Mouse (Mus musculus) hindbrain, embryonic 11.5 days (tissue): Measurements from ENCODE around the gene Scp2. TPM values are rescaled to one million over a fixed set of nuclear protein-coding genes. Genes with fewer than 3 reads are reported as not detected.
A peak's percentile ranks its signal among the peaks of the same experiment; 100 is the strongest.
"Not testable (repeated sequence)": the region's sequence is repeated elsewhere in the genome, so short reads cannot be mapped to it uniquely, and the experiment has no call there.

ENCODE experiments used
- ATAC-seq: fragments of 200-750 bp; cut with Nextera tagmentation; 2 replicates; pipeline ENCODE4 v1.8.0; 2017; ENCODE audit warnings: mild to moderate bottlenecking, moderate TSS enrichment, moderate library complexity; ENCODE audit not compliant: low FRiP score
- DNase-seq: peaks from one replicate; pipeline ENCODE4 v3.0.0-alpha.2; 2015; ENCODE audit warnings: low spot score
- H3K27ac ChIP-seq: fragments of 300-500 bp; sonication (generic); 2 replicates; pipeline ENCODE4 v1.5.1; 2014; ENCODE audit warnings: mild to moderate bottlenecking, low read depth, low read length
- H3K27me3 ChIP-seq: fragments of 300-500 bp; sonication (generic); 2 replicates; pipeline ENCODE4 v1.6.1; 2014; ENCODE audit warnings: mild to moderate bottlenecking, low read length, moderate library complexity, mixed read lengths; ENCODE audit not compliant: control insufficient read depth, insufficient read depth
- H3K36me3 ChIP-seq: fragments of 300-500 bp; sonication (generic); 2 replicates; pipeline ENCODE4 v1.6.1; 2014; ENCODE audit warnings: mild to moderate bottlenecking, low read length, moderate library complexity, mixed read lengths; ENCODE audit not compliant: control insufficient read depth, insufficient read depth
- H3K4me1 ChIP-seq: fragments of 300-500 bp; sonication (generic); replicated peaks from 2 replicates; pipeline ENCODE4 v1.6.1; 2014; ENCODE audit warnings: low read length, mixed read lengths; ENCODE audit not compliant: control insufficient read depth, insufficient read depth
- H3K4me2 ChIP-seq: fragments of 300-500 bp; sonication (generic); replicated peaks from 2 replicates; pipeline ENCODE4 v1.6.1; 2014; ENCODE audit warnings: mild to moderate bottlenecking, low read depth, low read length
- H3K4me3 ChIP-seq: fragments of 300-500 bp; sonication (generic); 2 replicates; pipeline ENCODE4 v1.5.1; 2014; ENCODE audit warnings: low read depth, low read length
- H3K9ac ChIP-seq: fragments of 300-500 bp; sonication (generic); 2 replicates; pipeline ENCODE4 v1.6.1; 2014; ENCODE audit warnings: low read depth, low read length
- H3K9me3 ChIP-seq: fragments of 300-500 bp; sonication (generic); 2 replicates; pipeline ENCODE4 v1.6.1; 2016; ENCODE audit warnings: low read length; ENCODE audit not compliant: control insufficient read depth
- WGBS: fragments of 180-500 bp; shearing (Covaris S2); extraction: QIAGEN DNeasy Blood & Tissue Kit; methylation state at CpG from one replicate; pipeline ENCODE4 v1.1.7; 2014; 5-methylcytosine and 5-hydroxymethylcytosine counted together
- polyA plus RNA-seq: library from polyadenylated mRNA; unstranded; fragments of >200 nt; fragmentation: Nextera tagmentation; extraction: Ambion mirVana; gene quantifications from 2 replicates; pipeline ENCODE4 v1.2.1, GENCODE M21; 2014

The Scp2 gene
- polyA plus RNA-seq: 207 and 224 TPM in 2 replicates

- H3K4me2 ChIP-seq: no peak within 1 kb of the TSS
- DNase-seq (no peak), ATAC-seq (no peak)
- no peak within 1 kb of the TSS for H3K4me3 ChIP-seq
- H3K27me3 ChIP-seq: no peaks in the 10 kb centered on the region
- H3K9me3 ChIP-seq: no peaks in the 10 kb centered on the region
- H3K27ac ChIP-seq: no peak within 1 kb of the TSS
- H3K36me3 ChIP-seq: no peaks in the 10 kb centered on the region
- no peak within 1 kb of the TSS for H3K9ac ChIP-seq
- 92% methylated on average over 1 of the region's 1 CpGs for WGBS
- no peaks in the 10 kb centered on the region for H3K4me1 ChIP-seq
Observed at GRCm38 (mm10) chr4:108144880-108145279, at the start of gene Scp2. Scp2 (minus strand) TSS chr4:108144998.

GRCm38 (mm10) chr4:108192821-108193323 lies 48.1 kb upstream of the Scp2 start:
- DNase-seq (no peak), ATAC-seq (no peak)
- Histone ChIP-seq H3K9ac (no peak overlapping the region), H3K9me3 (no peaks in the 10 kb centered on the region), H3K27me3 (no peaks in the 10 kb centered on the region), H3K27ac (no peak overlapping the region), H3K4me2 (no peak overlapping the region), H3K36me3 (no peaks in the 10 kb centered on the region), H3K4me1 (no peaks in the 10 kb centered on the region), H3K4me3 (no peak overlapping the region)
- 74% methylated on average over 2 of the region's 2 CpGs for WGBS

- no peak overlapping the region for H3K27ac ChIP-seq
Observed at GRCm38 (mm10) chr4:108182278-108182677, 37.5 kb upstream of the Scp2 start.

DNA sequence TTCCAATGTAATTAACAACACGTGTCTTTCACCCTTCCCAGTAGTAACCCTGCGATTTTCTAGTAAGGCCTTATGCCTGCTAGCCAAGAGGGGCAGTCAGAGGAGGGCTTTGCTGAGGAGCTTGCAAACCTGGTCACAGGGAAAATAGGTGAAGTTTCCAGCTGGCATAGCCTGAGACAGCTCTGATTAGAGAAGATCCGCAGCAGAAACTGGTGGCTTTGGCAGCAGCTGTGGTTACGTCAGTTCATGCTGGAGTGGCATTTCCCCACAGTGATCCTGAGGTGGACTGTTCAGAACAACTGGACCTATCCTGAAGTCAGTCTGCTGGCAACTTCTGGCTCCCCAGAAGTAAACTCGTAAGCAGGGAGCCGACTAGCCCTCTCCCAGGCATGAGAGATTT lies 23.3 kb upstream of the Scp2 start:
- H3K4me3 ChIP-seq: no peak overlapping the region
- no peaks in the 10 kb centered on the region; the same call in 1 of the 2 replicates for H3K27me3 ChIP-seq

More at GRCm38 (mm10) chr4:108182278-108182677, 37.5 kb upstream of the Scp2 start:
- DNase-seq (no peak), ATAC-seq (no peak)
- no peaks in the 10 kb centered on the region for H3K27me3 ChIP-seq
- no peaks in the 10 kb centered on the region for H3K36me3 ChIP-seq
- H3K4me2 ChIP-seq: no peak overlapping the region
- H3K9ac ChIP-seq: no peak overlapping the region
- WGBS: 39% methylated on average over 1 of the region's 1 CpGs
- H3K9me3 ChIP-seq: no peaks in the 10 kb centered on the region
- no peak overlapping the region for H3K4me3 ChIP-seq
- H3K4me1 ChIP-seq: no peaks in the 10 kb centered on the region

DNA sequence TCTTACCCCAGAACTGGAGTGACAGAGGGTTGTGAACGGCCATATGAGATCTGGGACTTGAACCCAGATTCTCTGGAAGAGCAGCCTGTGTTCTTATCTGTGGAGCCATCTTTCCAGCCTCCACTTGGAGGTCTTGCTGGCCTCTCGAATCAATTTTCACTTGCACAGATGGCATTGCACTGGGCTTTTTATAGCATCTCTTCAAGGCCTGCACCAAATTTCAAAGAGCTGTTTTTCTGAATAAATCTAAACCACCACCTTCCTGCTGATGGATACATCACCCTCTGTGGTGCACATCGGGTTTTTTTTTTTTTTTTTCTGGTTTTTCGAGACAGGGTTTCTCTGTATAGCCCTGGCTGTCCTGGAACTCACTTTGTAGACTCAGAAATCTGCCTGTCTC lies 22.1 kb upstream of the Scp2 start:
- DNase-seq (no peak), ATAC-seq (no peak)
- Histone ChIP-seq H3K4me3 (no peak overlapping the region), H3K9ac (no peak overlapping the region), H3K27ac (no peak overlapping the region), H3K4me2 (no peak overlapping the region), H3K9me3 (no peaks in the 10 kb centered on the region), H3K36me3 (no peaks in the 10 kb centered on the region), H3K27me3 (no peaks in the 10 kb centered on the region; the same call in 1 of the 2 replicates), H3K4me1 (no peaks in the 10 kb centered on the region)
- WGBS: 90% methylated on average over 4 of the region's 4 CpGs

More for the DNA sequence above, 23.3 kb upstream of the Scp2 start:
- Histone ChIP-seq H3K36me3 (no peaks in the 10 kb centered on the region), H3K9me3 (no peaks in the 10 kb centered on the region), H3K27ac (no peak overlapping the region), H3K4me2 (no peak overlapping the region), H3K4me1 (no peaks in the 10 kb centered on the region), H3K9ac (no peak overlapping the region)
- 85% methylated on average over 6 of the region's 6 CpGs for WGBS
- ATAC-seq (no peak), DNase-seq (no peak)

DNA sequence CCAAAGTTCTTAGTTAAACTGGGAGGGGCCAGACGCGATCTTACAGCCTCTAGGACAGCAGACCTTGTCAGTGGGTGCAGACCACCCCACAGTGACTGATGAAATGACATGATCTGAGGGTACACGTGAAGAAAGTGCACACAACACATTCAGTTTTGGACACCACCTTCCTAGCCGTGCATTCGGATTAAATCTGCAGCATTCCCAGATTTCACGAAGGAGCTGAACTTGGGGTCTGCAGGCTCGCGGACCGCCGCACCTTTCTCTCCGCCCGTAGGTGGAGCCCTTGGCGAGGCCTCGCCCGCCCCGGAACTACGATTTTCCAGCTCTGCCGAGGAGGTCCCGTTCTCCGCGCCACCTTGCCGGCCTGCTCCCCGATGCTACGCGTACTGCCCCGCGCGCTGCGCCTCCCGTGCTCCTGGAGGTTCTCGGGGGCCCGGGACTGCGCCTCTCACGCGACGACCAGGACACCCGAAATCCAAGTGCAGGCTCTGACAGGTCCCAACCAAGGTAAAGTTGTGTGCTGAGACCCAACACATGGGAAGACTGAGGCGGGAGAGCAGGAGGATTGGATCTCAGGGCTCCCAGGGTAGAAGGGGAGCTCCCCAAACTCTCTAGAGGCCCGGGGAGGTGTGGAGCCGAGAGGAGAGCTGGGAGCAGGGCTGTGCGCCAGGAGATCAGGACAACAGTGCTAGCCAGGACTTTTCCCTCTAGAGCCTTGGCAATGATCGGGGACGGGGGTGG lies 20.5 kb upstream of the Scp2 start, which contains the start of gene Echdc2:
Gene Echdc2, plus strand, starts transcription at position 286 of the 744 bp plus-strand sequence.
- under 1% methylated on average over 43 of the region's 43 CpGs for WGBS
- no peaks in the 10 kb centered on the region for H3K9me3 ChIP-seq
- peak within 1 kb of the TSS; percentile 50 for H3K4me3 ChIP-seq
- peak within 1 kb of the TSS; percentile 94 for H3K4me2 ChIP-seq
- H3K27ac ChIP-seq: no peak within 1 kb of the TSS
- no peaks in the 10 kb centered on the region for H3K36me3 ChIP-seq
- H3K9ac ChIP-seq: peak within 1 kb of the TSS; percentile 60
- DNase-seq: peak; percentile 74
- no peaks in the 10 kb centered on the region; the same call in 1 of the 2 replicates for H3K27me3 ChIP-seq
- peak; percentile 38; the same call in 1 of the 2 replicates for ATAC-seq
- no peaks in the 10 kb centered on the region for H3K4me1 ChIP-seq

DNA sequence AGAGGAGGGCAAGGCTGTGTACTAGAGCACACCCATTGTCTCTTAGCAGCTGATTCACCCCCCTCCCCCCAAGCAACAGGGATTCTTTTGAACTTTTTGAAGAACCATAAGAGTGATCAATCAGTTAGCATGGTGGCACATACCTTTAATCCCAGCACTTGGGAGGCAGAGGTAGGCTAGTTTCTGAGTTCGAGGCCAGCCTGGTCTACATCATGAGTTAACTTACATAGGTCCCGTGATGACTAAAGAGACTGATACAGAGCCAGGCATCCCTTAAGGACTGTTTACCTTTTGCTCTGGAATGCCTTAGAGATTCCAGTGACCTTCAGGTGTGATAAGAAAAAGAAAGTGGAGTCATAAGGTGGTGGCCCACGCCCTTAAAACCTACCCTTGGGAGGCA lies 18.5 kb upstream of the Scp2 start:
- Histone ChIP-seq H3K4me1 (no peaks in the 10 kb centered on the region), H3K9ac (no peak overlapping the region), H3K9me3 (no peaks in the 10 kb centered on the region), H3K27me3 (no peaks in the 10 kb centered on the region; the same call in 1 of the 2 replicates), H3K4me3 (no peak overlapping the region), H3K4me2 (no peak overlapping the region), H3K27ac (no peak overlapping the region), H3K36me3 (no peaks in the 10 kb centered on the region)
- ATAC-seq (no peak), DNase-seq (no peak)
- WGBS: 90% methylated on average over 3 of the region's 3 CpGs

DNA sequence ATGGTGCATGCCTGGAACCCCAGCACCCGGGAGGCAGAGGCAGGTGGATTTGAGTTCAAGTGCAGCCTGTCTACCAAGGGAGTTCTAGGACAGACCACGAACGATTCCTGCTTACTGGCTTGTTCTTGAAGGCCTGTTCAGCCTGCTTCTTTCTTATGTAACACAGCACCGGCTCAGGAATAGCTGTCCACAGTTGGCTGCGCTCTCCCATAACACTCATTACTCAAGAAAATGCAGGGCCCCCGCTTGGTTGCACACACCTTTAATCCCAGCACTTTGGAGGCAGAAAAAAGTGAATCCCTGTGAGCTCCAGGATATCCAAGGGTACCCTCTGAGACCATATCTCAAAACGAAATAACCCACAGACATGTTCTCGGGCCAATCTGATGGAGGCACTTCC lies 17.1 kb upstream of the Scp2 start:
- ATAC-seq (no peak), DNase-seq (no peak)
- no peaks in the 10 kb centered on the region for H3K4me1 ChIP-seq
- WGBS: 92% methylated on average over 8 of the region's 8 CpGs
- H3K27ac ChIP-seq: no peak overlapping the region
- H3K4me2 ChIP-seq: no peak overlapping the region
- no peaks in the 10 kb centered on the region for H3K9me3 ChIP-seq
- H3K36me3 ChIP-seq: no peaks in the 10 kb centered on the region
- no peak overlapping the region for H3K4me3 ChIP-seq
- H3K27me3 ChIP-seq: no peaks in the 10 kb centered on the region; the same call in 1 of the 2 replicates
- H3K9ac ChIP-seq: no peak overlapping the region

DNA sequence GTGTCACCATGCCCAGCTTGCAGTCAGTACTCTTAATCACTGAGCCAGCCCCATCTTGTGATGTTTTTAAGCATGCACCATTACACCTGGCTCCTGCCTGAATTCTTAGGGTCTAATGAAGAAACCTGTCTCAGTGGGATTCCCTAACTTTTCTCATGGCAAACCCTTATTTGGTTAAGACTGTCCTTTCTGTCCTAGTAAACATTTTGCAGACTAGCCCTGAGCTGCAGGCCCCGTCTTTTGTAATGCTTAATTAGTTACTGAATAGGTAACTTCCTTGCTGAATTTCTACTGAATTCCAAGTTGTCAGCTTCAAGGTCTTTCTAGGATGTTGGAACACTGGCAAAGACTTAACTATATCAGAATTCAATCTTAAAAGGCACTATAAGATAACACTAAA lies 10.3 kb upstream of the Scp2 start:
- H3K27ac ChIP-seq, H3K4me3 ChIP-seq, H3K9ac ChIP-seq, DNase-seq, ATAC-seq, H3K4me2 ChIP-seq, H3K27me3 ChIP-seq, H3K36me3 ChIP-seq, H3K9me3 ChIP-seq, H3K4me1 ChIP-seq: not testable (repeated sequence)
- WGBS: 73% methylated on average over 1 of the region's 1 CpGs
